Mouse (Mus musculus) myocyte (in vitro differentiated cells): Measurements from ENCODE around the gene Zfp687.

Experiments
- CEBPB ChIP-seq: IDR thresholded peaks from 2 replicates; pipeline ENCODE4 v1.6.1; 2011; ENCODE audit warnings: mild to moderate bottlenecking, moderate library complexity; ENCODE audit not compliant: poor library complexity, insufficient read depth, severe bottlenecking
- E2F4 ChIP-seq: IDR thresholded peaks from one replicate; pipeline ENCODE4 v1.6.1; 2011; ENCODE audit warnings: mild to moderate bottlenecking, control low read depth, moderate library complexity; ENCODE audit not compliant: insufficient read depth
- MAX ChIP-seq: IDR thresholded peaks from one replicate; pipeline ENCODE4 v1.6.1; 2011; ENCODE audit warnings: low read depth, mild to moderate bottlenecking, control low read depth
- MYOD1 ChIP-seq, 3 experiments: IDR thresholded peaks; one replicate each; pipeline ENCODE4 v1.6.1; 2011; ENCODE audit warnings: control low read depth in 2 of 3, low read depth in 2 of 3, mild to moderate bottlenecking in 2 of 3, moderate library complexity in 1 of 3; ENCODE audit not compliant: insufficient read length in 2 of 3, control insufficient read depth in 1 of 3
- MYOG ChIP-seq, 3 experiments: IDR thresholded peaks; one replicate each; pipeline ENCODE4 v1.6.1; 2011; ENCODE audit warnings: control low read depth in 2 of 3, low read depth in 2 of 3, mild to moderate bottlenecking in 2 of 3; ENCODE audit not compliant: insufficient read length in 2 of 3, control insufficient read depth in 1 of 3, insufficient read depth in 1 of 3
- POLR2A ChIP-seq: IDR thresholded peaks from one replicate; pipeline ENCODE4 v1.6.1; 2011; ENCODE audit warnings: low read depth, mild to moderate bottlenecking, control low read depth, moderate library complexity; ENCODE audit not compliant: insufficient read length
- TCF12 ChIP-seq: IDR thresholded peaks from one replicate; pipeline ENCODE4 v1.6.1; 2011; ENCODE audit warnings: mild to moderate bottlenecking, control low read depth; ENCODE audit not compliant: poor library complexity, insufficient read depth, severe bottlenecking
- USF1 ChIP-seq: IDR thresholded peaks from one replicate; pipeline ENCODE4 v1.6.1; 2011; ENCODE audit warnings: low read depth, mild to moderate bottlenecking, control low read depth, moderate library complexity

DNA sequence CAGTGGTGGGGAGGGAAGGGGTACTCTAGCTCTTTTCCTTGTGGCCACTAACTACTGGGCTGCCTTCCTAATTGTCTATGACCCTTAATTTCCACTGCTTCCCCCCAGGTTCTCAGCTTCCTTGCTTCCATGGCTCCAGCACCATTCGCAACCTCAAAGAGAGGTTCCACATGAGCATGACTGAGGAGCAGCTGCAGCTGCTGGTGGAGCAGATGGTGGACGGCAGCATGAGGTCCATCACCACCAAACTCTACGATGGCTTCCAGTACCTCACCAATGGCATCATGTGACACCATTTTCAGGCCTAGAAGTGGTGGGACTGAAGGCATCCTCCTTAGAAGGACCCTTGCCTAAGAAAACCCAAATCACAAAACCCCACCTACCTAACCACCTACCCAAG is 9.6 kb downstream of the Zfp687 start:
- TF ChIP-seq USF1: no peak
- peak in 2 of 3 experiments; percentile 71 to 88 for TF ChIP-seq MYOG (IDR thresholded peaks at IDR 0.05; ENCODE audit: control insufficient read depth in 1 of 3, insufficient read depth in 1 of 3, insufficient read length in 2 of 3, low read depth in 2 of 3)
- TF ChIP-seq POLR2A: no peak
- no peak for TF ChIP-seq TCF12
- TF ChIP-seq MAX: no peak
- TF ChIP-seq E2F4: no peak
- no peak for TF ChIP-seq CEBPB
- peak in 2 of 3 experiments; percentile 73 to 83 for TF ChIP-seq MYOD1 (IDR thresholded peaks at IDR 0.05; ENCODE audit: control insufficient read depth in 1 of 3, insufficient read length in 2 of 3, low read depth in 2 of 3)
